In genomic region chr2:32892490-32892889, GRCm38 (mm10) we compare ENCODE assay signal across 26 mouse cellular contexts. TPM values are rescaled to one million over a fixed set of nuclear protein-coding genes. Genes with fewer than 3 reads are reported as not detected.
DNase-seq lines count a peak whose midpoint lies in the region; ATAC-seq and TF ChIP-seq lines count a peak whose summit lies in the region.
"Had no signal": no experiment of that assay in that cellular context is flagged by ENCODE, and none has a peak within 500 bp of the region (broad histone marks: within the 10 kb centered on the region; RNA-seq: fewer than 3 reads in every experiment).

No protein-coding gene starts in this region.

- H3K4me1 ChIP-seq in liver, embryonic 14.5 days (replicated peaks; ENCODE audit: control insufficient read depth in 2 of 2, insufficient read depth in 2 of 2, low read length in 1 of 2) = peaks cover 13 to 39% of the 10 kb centered on the region in 2 experiments
- peaks cover 37% of the 10 kb centered on the region for H3K4me1 ChIP-seq in liver, postnatal 0 days (ENCODE audit: insufficient read depth)
- peaks cover 72% of the 10 kb centered on the region for H3K4me1 ChIP-seq in limb, embryonic 15.5 days
- H3K4me1 ChIP-seq in forebrain, embryonic 13.5 days = peaks cover 35% of the 10 kb centered on the region

- no peak overlapping the region for H3K9ac ChIP-seq in liver, embryonic 14.5 days (replicated peaks)
- H3K9ac ChIP-seq in liver, postnatal 0 days (replicated peaks) = no peak overlapping the region
- no peak overlapping the region for H3K9ac ChIP-seq in limb, embryonic 15.5 days
- no peak overlapping the region for H3K9ac ChIP-seq in forebrain, embryonic 13.5 days
- H3K9ac ChIP-seq: forebrain, embryonic 15.5 days; heart, embryonic 13.5 days; hindbrain, embryonic 14.5 days; neural tube, embryonic 12.5 days had no signal

- H3K4me3 ChIP-seq in liver, embryonic 14.5 days (ENCODE audit: insufficient read depth in 1 of 2, low read depth in 2 of 2, low read length in 2 of 2) = no peak overlapping the region
- no peak overlapping the region for H3K4me3 ChIP-seq in liver, postnatal 0 days (ENCODE audit: low read depth, low read length)
- H3K4me3 ChIP-seq in limb, embryonic 15.5 days = no peak overlapping the region
- H3K4me3 ChIP-seq in forebrain, embryonic 13.5 days = no peak overlapping the region
- H3K4me3 ChIP-seq: forebrain, embryonic 15.5 days; heart, embryonic 13.5 days; left cerebral cortex, adult 2 months; myocyte; neural tube, embryonic 12.5 days had no signal

- TF ChIP-seq CTCF in liver, embryonic 14.5 days (IDR thresholded peaks at IDR 0.05; ENCODE audit: low read depth) = no peak
- TF ChIP-seq CTCF in liver, postnatal 0 days (IDR thresholded peaks at IDR 0.05; ENCODE audit: low read depth) = no peak

- 19% methylated on average over 14 of the region's 14 CpGs for WGBS in liver, embryonic 14.5 days (ENCODE audit: insufficient replicate concordance)
- WGBS in liver, postnatal 0 days (ENCODE audit: insufficient replicate concordance) = 54% methylated on average over 14 of the region's 14 CpGs
- 81% methylated on average over 14 of the region's 14 CpGs for WGBS in limb, embryonic 15.5 days
- 93% methylated on average over 14 of the region's 14 CpGs for WGBS in forebrain, embryonic 13.5 days

- H3K9me3 ChIP-seq in liver, embryonic 14.5 days (ENCODE audit: control insufficient read depth, low read length) = no peaks in the 10 kb centered on the region
- H3K9me3 ChIP-seq in liver, postnatal 0 days (ENCODE audit: low read length) = no peaks in the 10 kb centered on the region
- no peaks in the 10 kb centered on the region for H3K9me3 ChIP-seq in limb, embryonic 15.5 days
- H3K9me3 ChIP-seq in forebrain, embryonic 13.5 days (replicated peaks) = no peaks in the 10 kb centered on the region
- H3K9me3 ChIP-seq: forebrain, embryonic 15.5 days; heart, embryonic 13.5 days; neural tube, embryonic 12.5 days had no signal

- H3K27ac ChIP-seq in liver, embryonic 14.5 days = no peak overlapping the region
- no peak overlapping the region for H3K27ac ChIP-seq in liver, postnatal 0 days (ENCODE audit: low read depth)
- H3K27ac ChIP-seq in limb, embryonic 15.5 days = peak overlapping the region; percentile 38; the same call in 1 of the 2 replicates
- no peak overlapping the region for H3K27ac ChIP-seq in forebrain, embryonic 13.5 days
- H3K27ac ChIP-seq: forebrain, embryonic 15.5 days; hindbrain, embryonic 14.5 days; left cerebral cortex, adult 2 months; neural tube, embryonic 12.5 days had no signal

- no peak for DNase-seq in liver, embryonic 14.5 days (ENCODE audit: low read depth in 3 of 3, low spot score in 3 of 3)
- no peak for DNase-seq in liver, postnatal 0 days
- no peak for DNase-seq in lung, postnatal 14 days
- DNase-seq: adrenal gland, adult 8-10 months; B cell, adult 2 months; cerebellum, adult 11 months; cerebellum, adult 9-10 months; cerebellum, postnatal 36 days; gastrocnemius, postnatal 10 days; heart, postnatal 10 days; kidney, postnatal 25 days; right cerebral cortex, adult 18-20 months; spleen, adult 18-20 months; thymus, adult 2 months; thymus, postnatal 4 days had no signal

- H3K4me2 ChIP-seq in liver, embryonic 14.5 days (ENCODE audit: low read depth) = no peak overlapping the region
- H3K4me2 ChIP-seq in liver, postnatal 0 days (ENCODE audit: low read depth, low read length) = no peak overlapping the region
- H3K4me2 ChIP-seq in limb, embryonic 15.5 days = no peak overlapping the region
- no peak overlapping the region for H3K4me2 ChIP-seq in forebrain, embryonic 13.5 days
- H3K4me2 ChIP-seq: forebrain, embryonic 15.5 days; heart, embryonic 13.5 days; hindbrain, embryonic 14.5 days; midbrain, embryonic 11.5 days; neural tube, embryonic 12.5 days had no signal

- peak; percentile 44; the same call in 1 of the 2 replicates for ATAC-seq in liver, embryonic 14.5 days (ENCODE audit: insufficient read depth)
- ATAC-seq in liver, postnatal 0 days = no peak
- no peak for ATAC-seq in limb, embryonic 15.5 days (ENCODE audit: insufficient number of reproducible peaks, low FRiP score, low TSS enrichment, low read depth)
- 0 out of 2 replicates have a peak, but pooled peaks have one; percentile 10 for ATAC-seq in megakaryocyte-erythroid progenitor cell, adult 5-6 weeks (replicated peaks; ENCODE audit: low FRiP score, low TSS enrichment, poor library complexity, severe bottlenecking)
- ATAC-seq in forebrain, embryonic 13.5 days = no peak
- ATAC-seq: forebrain, embryonic 15.5 days; intestine, postnatal 0 days had no signal

- H3K36me3 ChIP-seq in liver, embryonic 14.5 days (replicated peaks; ENCODE audit: control insufficient read depth, insufficient read depth, low read depth) = no peaks in the 10 kb centered on the region
- H3K36me3 ChIP-seq in liver, postnatal 0 days (replicated peaks; ENCODE audit: insufficient read depth, low read length) = no peaks in the 10 kb centered on the region
- H3K36me3 ChIP-seq in limb, embryonic 15.5 days = peaks cover 15% of the 10 kb centered on the region; the same call in 1 of the 2 replicates
- no peaks in the 10 kb centered on the region for H3K36me3 ChIP-seq in forebrain, embryonic 13.5 days (ENCODE audit: poor library complexity, severe bottlenecking)
- H3K36me3 ChIP-seq: forebrain, embryonic 15.5 days; neural tube, embryonic 12.5 days had no signal

- H3K27me3 ChIP-seq in liver, embryonic 14.5 days (ENCODE audit: control insufficient read depth, insufficient read depth, low read length) = no peaks in the 10 kb centered on the region
- H3K27me3 ChIP-seq in liver, postnatal 0 days (ENCODE audit: insufficient read depth, low read length) = no peaks in the 10 kb centered on the region
- no peaks in the 10 kb centered on the region for H3K27me3 ChIP-seq in limb, embryonic 15.5 days
- H3K27me3 ChIP-seq in forebrain, embryonic 13.5 days = no peaks in the 10 kb centered on the region
- H3K27me3 ChIP-seq: forebrain, embryonic 15.5 days; heart, embryonic 13.5 days; neural tube, embryonic 12.5 days had no signal

- no peak for TF ChIP-seq EP300 in liver, embryonic 14.5 days (IDR thresholded peaks at IDR 0.05; ENCODE audit: low read depth)
- TF ChIP-seq EP300 in liver, postnatal 0 days (IDR thresholded peaks at IDR 0.05; ENCODE audit: low read depth) = no peak

RNA-seq across cellular contexts. Expression of gene Fam129b, which starts 16.6 kb away (rescaled TPM):
- 5.7 and 5.9 TPM in 2 replicates for polyA plus RNA-seq in liver, embryonic 14.5 days (2012; rRNA removed)
- polyA plus RNA-seq in liver, embryonic 14.5 days (2014; fragmentation: Nextera tagmentation; extraction: Ambion mirVana) = 2.7 and 2.9 TPM in 2 replicates
- polyA plus RNA-seq in liver, postnatal 0 days (2015; fragmentation: Nextera tagmentation; extraction: Ambion mirVana) = 5.2 and 5.9 TPM in 2 replicates
- polyA plus RNA-seq in limb, embryonic 15.5 days (2015; fragmentation: Nextera tagmentation; extraction: Ambion mirVana) = 138 and 152 TPM in 2 replicates
- 9.0 and 16.3 TPM in 2 replicates for total RNA-seq in megakaryocyte-erythroid progenitor cell, adult 5-6 weeks (2014; fragmentation: Nextera tagmentation)
- 13.8 TPM in 2 replicates for total RNA-seq in megakaryocyte-erythroid progenitor cell, adult 5-6 weeks (2017)
- polyA plus RNA-seq in forebrain, embryonic 13.5 days (2015; fragmentation: Nextera tagmentation; extraction: Ambion mirVana) = 21.1 and 23.7 TPM in 2 replicates

RNA-seq across cellular contexts. Expression of gene Stxbp1, which starts 45.4 kb away (rescaled TPM):
- 1.4 and 2.1 TPM in 2 replicates for polyA plus RNA-seq in liver, embryonic 14.5 days (2012; rRNA removed)
- 2.3 and 2.6 TPM in 2 replicates for polyA plus RNA-seq in liver, embryonic 14.5 days (2014; fragmentation: Nextera tagmentation; extraction: Ambion mirVana)
- 2.1 and 2.3 TPM in 2 replicates for polyA plus RNA-seq in liver, postnatal 0 days (2015; fragmentation: Nextera tagmentation; extraction: Ambion mirVana)
- 16.7 and 17.9 TPM in 2 replicates for polyA plus RNA-seq in limb, embryonic 15.5 days (2015; fragmentation: Nextera tagmentation; extraction: Ambion mirVana)
- 30.2 and 47.7 TPM in 2 replicates for total RNA-seq in megakaryocyte-erythroid progenitor cell, adult 5-6 weeks (2014; fragmentation: Nextera tagmentation)
- total RNA-seq in megakaryocyte-erythroid progenitor cell, adult 5-6 weeks (2017) = 6.5 and 10.4 TPM in 2 replicates
- 97.5 and 109 TPM in 2 replicates for polyA plus RNA-seq in forebrain, embryonic 13.5 days (2015; fragmentation: Nextera tagmentation; extraction: Ambion mirVana)

Comparison
In these comparisons a context has a peak if more than half of its experiments do, and no peak if none do; other contexts are left out.
1. ATAC-seq: peak in liver, embryonic 14.5 days (single experiment) and megakaryocyte-erythroid progenitor cell, adult 5-6 weeks (single experiment); none in liver, postnatal 0 days (single experiment), limb, embryonic 15.5 days (single experiment) and forebrain, embryonic 13.5 days (single experiment).